Mouse (Mus musculus) G1E (cell line): ENCODE measurements around the gene Gm42906.

Experiments used
- CTCF ChIP-seq: IDR thresholded peaks from 2 replicates; pipeline ENCODE4 v1.5.1; 2012; ENCODE audit warnings: low read depth, low read length, inconsistent platforms, mixed read lengths
- GATA1 ChIP-seq: IDR thresholded peaks from 2 replicates; pipeline ENCODE4 v1.6.1; 2012; ENCODE audit warnings: borderline replicate concordance, low read length, inconsistent platforms, mixed read lengths
- GATA2 ChIP-seq: IDR thresholded peaks from 2 replicates; pipeline ENCODE4 v1.6.1; 2012; ENCODE audit warnings: low read depth, low read length, inconsistent platforms, borderline replicate concordance

DNA sequence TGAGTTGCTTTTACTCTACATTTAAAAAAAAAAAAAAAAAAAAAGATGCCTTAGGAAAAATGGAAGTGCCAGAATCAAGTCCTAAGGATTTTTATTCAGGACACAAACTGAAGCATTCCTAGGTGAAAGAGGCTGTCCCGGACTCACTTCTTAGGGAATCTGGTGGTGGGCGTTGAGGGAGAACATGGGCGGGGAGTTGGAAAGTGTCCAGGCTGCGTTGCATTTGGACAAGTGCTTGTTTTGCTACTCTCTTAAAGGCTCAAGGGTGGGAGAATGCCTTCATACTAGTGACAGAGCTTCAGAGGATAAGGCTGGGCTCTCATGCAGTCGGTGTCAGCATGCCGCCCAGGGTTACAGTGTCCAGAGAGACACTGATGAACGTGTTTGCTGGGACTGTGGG lies 6.1 kb downstream of the Gm42906 start:
- TF ChIP-seq CTCF (no peak), GATA1 (no peak), GATA2 (no peak)
